Mouse (Mus musculus) liver, postnatal 0 days (tissue): ENCODE data around the gene Rflna. TPM values are rescaled to one million over a fixed set of nuclear protein-coding genes. Genes with fewer than 3 reads are reported as not detected.

Source experiments
- ATAC-seq: fragments of 200-750 bp; cut with Nextera tagmentation; 2 replicates; pipeline ENCODE4 v1.8.0; 2017; ENCODE audit warnings: mild to moderate bottlenecking, moderate library complexity
- DNase-seq: peaks from one replicate; pipeline ENCODE4 v3.0.0-alpha.2; 2016
- H3K27ac ChIP-seq: fragments of 300-500 bp; sonication (generic); 2 replicates; pipeline ENCODE4 v1.5.1; 2014; ENCODE audit warnings: antibody characterized with exemption, moderate library complexity, mild to moderate bottlenecking, low read depth
- H3K27me3 ChIP-seq: fragments of 300-500 bp; sonication (generic); 2 replicates; pipeline ENCODE4 v1.6.1; 2014; ENCODE audit warnings: low read length, control low read depth, mixed read lengths; ENCODE audit not compliant: insufficient read depth
- H3K36me3 ChIP-seq: fragments of 300-500 bp; sonication (generic); replicated peaks from 2 replicates; pipeline ENCODE4 v1.6.1; 2014; ENCODE audit warnings: mild to moderate bottlenecking, control low read depth, low read length, moderate library complexity, mixed read lengths; ENCODE audit not compliant: insufficient read depth
- H3K4me1 ChIP-seq: fragments of 300-500 bp; sonication (generic); 2 replicates; pipeline ENCODE4 v1.6.1; 2014; ENCODE audit warnings: antibody characterized with exemption, mild to moderate bottlenecking, control low read depth; ENCODE audit not compliant: insufficient read depth
- H3K4me2 ChIP-seq: fragments of 300-500 bp; sonication (generic); 2 replicates; pipeline ENCODE4 v1.6.1; 2014; ENCODE audit warnings: low read depth, mild to moderate bottlenecking, low read length, moderate library complexity, mixed read lengths
- H3K4me3 ChIP-seq: fragments of 300-500 bp; sonication (generic); 2 replicates; pipeline ENCODE4 v1.5.1; 2014; ENCODE audit warnings: low read depth, low read length
- H3K9ac ChIP-seq: fragments of 300-500 bp; sonication (generic); replicated peaks from 2 replicates; pipeline ENCODE4 v1.6.1; 2014; ENCODE audit warnings: mild to moderate bottlenecking, moderate library complexity
- H3K9me3 ChIP-seq: fragments of 300-500 bp; sonication (generic); 2 replicates; pipeline ENCODE4 v1.6.1; 2016; ENCODE audit warnings: mild to moderate bottlenecking, control low read depth, low read length, mixed read lengths
- CTCF ChIP-seq: sonication (generic); IDR thresholded peaks from 2 replicates; pipeline ENCODE4 v1.5.1; 2016; ENCODE audit warnings: antibody characterized with exemption, low read depth
- EP300 ChIP-seq: IDR thresholded peaks from 2 replicates; pipeline ENCODE4 v1.6.1; 2016; ENCODE audit warnings: antibody characterized with exemption, low read depth, mild to moderate bottlenecking
- WGBS: fragments of 180-500 bp; shearing (Covaris S2); extraction: QIAGEN DNeasy Blood & Tissue Kit; methylation state at CpG from one replicate; pipeline ENCODE4 v1.1.7; 2014; ENCODE audit not compliant: insufficient replicate concordance; 5-methylcytosine and 5-hydroxymethylcytosine counted together
- polyA plus RNA-seq: library from polyadenylated mRNA; unstranded; fragments of >200 nt; fragmentation: Nextera tagmentation; extraction: Ambion mirVana; gene quantifications from 2 replicates; pipeline ENCODE4 v1.2.1, GENCODE M21; 2015

Gene Rflna
- polyA plus RNA-seq, 1 experiment from 2014 or later, result 0.21 TPM

- TF ChIP-seq EP300, result no peak
- TF ChIP-seq CTCF, result no peak
- no peak overlapping the region for H3K27ac ChIP-seq
- no peak for ATAC-seq
- no peak for DNase-seq
- no peak overlapping the region for H3K4me2 ChIP-seq
- no peak overlapping the region for H3K4me3 ChIP-seq
- no peaks in the 10 kb centered on the region for H3K4me1 ChIP-seq
- no peaks in the 10 kb centered on the region for H3K27me3 ChIP-seq
- no peaks in the 10 kb centered on the region; the same call in 1 of the 2 replicates for H3K9me3 ChIP-seq
- no peak overlapping the region for H3K9ac ChIP-seq
- no peaks in the 10 kb centered on the region for H3K36me3 ChIP-seq
- WGBS, result 66% methylated on average over 8 of the region's 8 CpGs
These were observed 41.6 kb upstream of the Rflna start for GRCm38 (mm10) chr5:124961433-124961832.

GRCm38 (mm10) chr5:124962761-124963160 is 40.3 kb upstream of the Rflna start:
- ATAC-seq (no peak), DNase-seq (no peak)
- no peaks in the 10 kb centered on the region for H3K36me3 ChIP-seq
- no peaks in the 10 kb centered on the region for H3K27me3 ChIP-seq
- TF ChIP-seq EP300 (no peak), CTCF (no peak)
- H3K4me3 ChIP-seq, result no peak overlapping the region
- no peaks in the 10 kb centered on the region for H3K4me1 ChIP-seq
- WGBS, result 66% methylated on average over 7 of the region's 7 CpGs
- H3K4me2 ChIP-seq, result no peak overlapping the region
- no peaks in the 10 kb centered on the region; the same call in 1 of the 2 replicates for H3K9me3 ChIP-seq
- no peak overlapping the region for H3K27ac ChIP-seq
- no peak overlapping the region for H3K9ac ChIP-seq

- Histone ChIP-seq H3K9ac (no peak overlapping the region), H3K27ac (no peak overlapping the region), H3K27me3 (no peaks in the 10 kb centered on the region), H3K4me3 (no peak overlapping the region), H3K4me2 (peak overlapping the region; percentile 3; the same call in 1 of the 2 replicates), H3K9me3 (no peaks in the 10 kb centered on the region), H3K4me1 (no peaks in the 10 kb centered on the region), H3K36me3 (no peaks in the 10 kb centered on the region)
- DNase-seq (peak; percentile 49), ATAC-seq (0 out of 2 replicates have a peak, but pooled peaks have one; percentile 23)
- WGBS, result 41% methylated on average over 22 of the region's 22 CpGs
- TF ChIP-seq CTCF (no peak), EP300 (no peak)
These were observed 39.0 kb upstream of the Rflna start for GRCm38 (mm10) chr5:124963806-124964672.

- H3K4me3 ChIP-seq, result no peak overlapping the region
- no peak overlapping the region for H3K27ac ChIP-seq
- H3K4me2 ChIP-seq, result no peak overlapping the region
- 80% methylated on average over 14 of the region's 14 CpGs for WGBS
- DNase-seq, result no peak
- no peak overlapping the region for H3K9ac ChIP-seq
- H3K9me3 ChIP-seq, result no peaks in the 10 kb centered on the region
- no peaks in the 10 kb centered on the region for H3K27me3 ChIP-seq
- no peak for ATAC-seq
- H3K36me3 ChIP-seq, result no peaks in the 10 kb centered on the region
- TF ChIP-seq EP300, result no peak
- no peak for TF ChIP-seq CTCF
- no peaks in the 10 kb centered on the region for H3K4me1 ChIP-seq
These were observed 36.2 kb upstream of the Rflna start for GRCm38 (mm10) chr5:124966622-124967332.

GRCm38 (mm10) chr5:124969790-124970189 is 33.2 kb upstream of the Rflna start:
- H3K9ac ChIP-seq, result no peak overlapping the region
- no peak overlapping the region for H3K4me2 ChIP-seq
- no peaks in the 10 kb centered on the region for H3K9me3 ChIP-seq
- H3K27ac ChIP-seq, result no peak overlapping the region
- TF ChIP-seq CTCF (no peak), EP300 (no peak)
- no peak for DNase-seq
- ATAC-seq, result no peak
- H3K36me3 ChIP-seq, result no peaks in the 10 kb centered on the region
- WGBS, result 44% methylated on average over 8 of the region's 8 CpGs
- no peaks in the 10 kb centered on the region for H3K27me3 ChIP-seq
- H3K4me1 ChIP-seq, result no peaks in the 10 kb centered on the region
- H3K4me3 ChIP-seq, result no peak overlapping the region

- Histone ChIP-seq H3K9ac (no peak overlapping the region), H3K4me2 (no peak overlapping the region), H3K4me3 (no peak overlapping the region), H3K9me3 (0 out of 2 replicates have a peak, but pooled peaks cover 3% of the 10 kb centered on the region), H3K27ac (no peak overlapping the region), H3K27me3 (no peaks in the 10 kb centered on the region), H3K4me1 (no peaks in the 10 kb centered on the region), H3K36me3 (no peaks in the 10 kb centered on the region)
- DNase-seq (no peak), ATAC-seq (no peak)
- TF ChIP-seq CTCF (peak; percentile 48), EP300 (no peak)
- WGBS, result 77% methylated on average over 5 of the region's 5 CpGs
These were observed 16.8 kb upstream of the Rflna start for GRCm38 (mm10) chr5:124986222-124986621.
